ENCODE assay signal across 8 mouse cellular contexts in genomic region chr17:31728968-31729501, GRCm38 (mm10). TPM values are rescaled to one million over a fixed set of nuclear protein-coding genes. Genes with fewer than 3 reads are reported as not detected.
DNase-seq lines count a peak whose midpoint lies in the region; ATAC-seq and TF ChIP-seq lines count a peak whose summit lies in the region.

No protein-coding gene starts in this region.

- peaks cover 14 to 41% of the 10 kb centered on the region in 2 experiments for H3K4me1 ChIP-seq in CH12.LX (ENCODE audit: control insufficient read depth in 1 of 2, insufficient read depth in 2 of 2)
- H3K4me1 ChIP-seq in embryonic facial prominence, embryonic 11.5 days (ENCODE audit: control insufficient read depth, insufficient read depth, low read length), result no peaks in the 10 kb centered on the region; the same call in 1 of the 2 replicates
- no peaks in the 10 kb centered on the region; the same call in 1 of the 2 replicates for H3K4me1 ChIP-seq in hindbrain, embryonic 14.5 days (replicated peaks; ENCODE audit: control insufficient read depth, insufficient read depth, low read length)
- peaks cover 41% of the 10 kb centered on the region for H3K4me1 ChIP-seq in limb, embryonic 15.5 days
- H3K4me1 ChIP-seq in stomach, embryonic 14.5 days (ENCODE audit: control insufficient read depth, insufficient read depth, low read length), result peaks cover 17% of the 10 kb centered on the region; the same call in 1 of the 2 replicates

- TF ChIP-seq RAD21 in CH12.LX (IDR thresholded peaks at IDR 0.05; ENCODE audit: low read depth, low read length), result peak; percentile 66

- peak; percentile 36 for DNase-seq in gastrocnemius, adult 18-20 months (ENCODE audit: low spot score)
- no peak for DNase-seq in gastrocnemius, postnatal 25 days
- no peak for DNase-seq in CH12.LX (ENCODE audit: extremely low read depth)
- peak; percentile 54 for DNase-seq in embryonic facial prominence, embryonic 11.5 days (ENCODE audit: low spot score)
- DNase-seq in hindbrain, embryonic 14.5 days (ENCODE audit: low spot score), result peak; percentile 55
- DNase-seq in right cerebral cortex, postnatal 4 days, result no peak

- no peak for TF ChIP-seq POLR2A in CH12.LX (IDR thresholded peaks at IDR 0.05; ENCODE audit: low read depth, low read length)

- 70% methylated on average over 7 of the region's 7 CpGs for WGBS in embryonic facial prominence, embryonic 11.5 days
- 68% methylated on average over 7 of the region's 7 CpGs for WGBS in hindbrain, embryonic 14.5 days
- WGBS in limb, embryonic 15.5 days, result 69% methylated on average over 7 of the region's 7 CpGs
- 67% methylated on average over 7 of the region's 7 CpGs for WGBS in stomach, embryonic 14.5 days

- no peak overlapping the region for H3K4me3 ChIP-seq in CH12.LX (replicated peaks in 1 of 3; ENCODE audit: low read depth in 2 of 3, low read length in 2 of 3, poor library complexity in 1 of 3)
- no peak overlapping the region for H3K4me3 ChIP-seq in embryonic facial prominence, embryonic 11.5 days (ENCODE audit: low read depth, low read length)
- no peak overlapping the region for H3K4me3 ChIP-seq in hindbrain, embryonic 14.5 days (replicated peaks; ENCODE audit: low read length)
- H3K4me3 ChIP-seq in limb, embryonic 15.5 days, result no peak overlapping the region
- H3K4me3 ChIP-seq in stomach, embryonic 14.5 days (ENCODE audit: low read depth, low read length), result no peak overlapping the region

- H3K27me3 ChIP-seq in CH12.LX (replicated peaks), result no peaks in the 10 kb centered on the region
- H3K27me3 ChIP-seq in embryonic facial prominence, embryonic 11.5 days (ENCODE audit: control insufficient read depth, insufficient read depth, low read length), result no peaks in the 10 kb centered on the region
- H3K27me3 ChIP-seq in hindbrain, embryonic 14.5 days (ENCODE audit: control insufficient read depth, insufficient read depth, low read length), result no peaks in the 10 kb centered on the region
- H3K27me3 ChIP-seq in limb, embryonic 15.5 days, result no peaks in the 10 kb centered on the region
- H3K27me3 ChIP-seq in stomach, embryonic 14.5 days (ENCODE audit: control insufficient read depth, insufficient read depth, low read length), result no peaks in the 10 kb centered on the region

- ATAC-seq in embryonic facial prominence, embryonic 11.5 days (replicated peaks; ENCODE audit: insufficient number of reproducible peaks, low FRiP score, low TSS enrichment, low read depth), result no peak
- peak; percentile 34; the same call in 1 of the 2 replicates for ATAC-seq in hindbrain, embryonic 14.5 days (ENCODE audit: low FRiP score)
- ATAC-seq in limb, embryonic 15.5 days (ENCODE audit: insufficient number of reproducible peaks, low FRiP score, low TSS enrichment, low read depth), result peak; percentile 20
- ATAC-seq in stomach, embryonic 14.5 days (ENCODE audit: insufficient number of reproducible peaks, insufficient read depth, low FRiP score, low read depth), result peak; percentile 71

- no peak overlapping the region for H3K4me2 ChIP-seq in CH12.LX (ENCODE audit: insufficient read depth, low read depth, poor library complexity, severe bottlenecking)
- no peak overlapping the region for H3K4me2 ChIP-seq in embryonic facial prominence, embryonic 11.5 days (ENCODE audit: low read depth, low read length)
- H3K4me2 ChIP-seq in hindbrain, embryonic 14.5 days (replicated peaks), result no peak overlapping the region
- H3K4me2 ChIP-seq in limb, embryonic 15.5 days, result no peak overlapping the region
- H3K4me2 ChIP-seq in stomach, embryonic 14.5 days (replicated peaks; ENCODE audit: low read depth, low read length), result no peak overlapping the region

- peak in 1 of 2 experiments; percentile 60; a peak in 2 of 4 replicates for TF ChIP-seq CTCF in CH12.LX (conservative IDR thresholded peaks at IDR 0.05 in 1 of 2, IDR thresholded peaks at IDR 0.05 in 1 of 2; ENCODE audit: low read depth in 2 of 2, low read length in 2 of 2)

- H3K27ac ChIP-seq in CH12.LX (ENCODE audit: insufficient read depth, low read depth), result no peak overlapping the region
- no peak overlapping the region for H3K27ac ChIP-seq in embryonic facial prominence, embryonic 11.5 days (replicated peaks; ENCODE audit: low read depth, low read length)
- no peak overlapping the region for H3K27ac ChIP-seq in hindbrain, embryonic 14.5 days
- H3K27ac ChIP-seq in limb, embryonic 15.5 days, result peak overlapping the region; percentile 48; the same call in 1 of the 2 replicates
- H3K27ac ChIP-seq in stomach, embryonic 14.5 days (ENCODE audit: low read length), result no peak overlapping the region

- dilution Hi-C loops in CH12.LX (cut with MboI; ENCODE audit: extremely low pct_ligation_motif_present, extremely low pct_unique_long_range_greater_than_20kb, low sequenced_read_pairs), result no loop called here

- TF ChIP-seq EP300 in CH12.LX (IDR thresholded peaks at IDR 0.05; ENCODE audit: low read length), result no peak

- peaks cover 2% of the 10 kb centered on the region for H3K9me3 ChIP-seq in CH12.LX (replicated peaks; ENCODE audit: low read length)
- H3K9me3 ChIP-seq in embryonic facial prominence, embryonic 11.5 days (replicated peaks; ENCODE audit: control insufficient read depth, low read length), result no peaks in the 10 kb centered on the region
- H3K9me3 ChIP-seq in hindbrain, embryonic 14.5 days (ENCODE audit: control insufficient read depth, low read length), result no peaks in the 10 kb centered on the region
- H3K9me3 ChIP-seq in limb, embryonic 15.5 days, result no peaks in the 10 kb centered on the region
- H3K9me3 ChIP-seq in stomach, embryonic 14.5 days (ENCODE audit: control insufficient read depth, low read depth, low read length), result no peaks in the 10 kb centered on the region

- no peaks in the 10 kb centered on the region for H3K36me3 ChIP-seq in CH12.LX (replicated peaks in 1 of 2; ENCODE audit: control insufficient read depth in 1 of 2, insufficient read depth in 1 of 2, low read length in 1 of 2)
- H3K36me3 ChIP-seq in embryonic facial prominence, embryonic 11.5 days (replicated peaks; ENCODE audit: control insufficient read depth, insufficient read depth, low read depth, low read length), result no peaks in the 10 kb centered on the region
- H3K36me3 ChIP-seq in hindbrain, embryonic 14.5 days (replicated peaks; ENCODE audit: control insufficient read depth, insufficient read depth), result no peaks in the 10 kb centered on the region
- H3K36me3 ChIP-seq in limb, embryonic 15.5 days, result no peaks in the 10 kb centered on the region
- no peaks in the 10 kb centered on the region for H3K36me3 ChIP-seq in stomach, embryonic 14.5 days (ENCODE audit: control insufficient read depth, insufficient read depth, low read length)

- no peak overlapping the region for H3K9ac ChIP-seq in CH12.LX (ENCODE audit: insufficient read depth, low read depth)
- H3K9ac ChIP-seq in embryonic facial prominence, embryonic 11.5 days (replicated peaks; ENCODE audit: low read length), result no peak overlapping the region
- H3K9ac ChIP-seq in hindbrain, embryonic 14.5 days, result no peak overlapping the region
- H3K9ac ChIP-seq in limb, embryonic 15.5 days, result no peak overlapping the region
- H3K9ac ChIP-seq in stomach, embryonic 14.5 days (replicated peaks; ENCODE audit: low read depth, low read length), result no peak overlapping the region

- in situ Hi-C loops in CH12.LX (cut with MboI; ENCODE audit: low pct_ligation_motif_present, low pct_unique_long_range_greater_than_20kb, low sequenced_read_pairs), result no loop called here

- H3K79me2 ChIP-seq in CH12.LX (replicated peaks; ENCODE audit: control insufficient read depth, extremely low read depth, insufficient read depth, poor library complexity, severe bottlenecking), result no peaks in the 10 kb centered on the region

TF ChIP-seq in CH12.LX, 34 proteins besides CTCF, POLR2A, EP300 and RAD21 (continues in another document):
- TF ChIP-seq TBP (conservative IDR thresholded peaks at IDR 0.05; ENCODE audit: low read depth, low read length), result no peak
- TF ChIP-seq RCOR1 (conservative IDR thresholded peaks at IDR 0.05; ENCODE audit: low read depth, low read length), result no peak
- no peak for TF ChIP-seq ELF1 (IDR thresholded peaks at IDR 0.05; ENCODE audit: low read depth, low read length)
- TF ChIP-seq ZKSCAN1 (IDR thresholded peaks at IDR 0.05; ENCODE audit: borderline replicate concordance, low read depth, low read length), result no peak
- no peak for TF ChIP-seq SIN3A (IDR thresholded peaks at IDR 0.05; ENCODE audit: low read length)
- no peak for TF ChIP-seq ZNF384 (IDR thresholded peaks at IDR 0.05; ENCODE audit: low read depth, low read length)
- TF ChIP-seq ZMIZ1 (IDR thresholded peaks at IDR 0.05; ENCODE audit: low read depth, low read length), result no peak
- no peak for TF ChIP-seq NRF1 (IDR thresholded peaks at IDR 0.05; ENCODE audit: low read depth, low read length)
- TF ChIP-seq BHLHE40 (IDR thresholded peaks at IDR 0.05; ENCODE audit: low read depth, low read length), result no peak; the same call in 1 of the 2 replicates
- TF ChIP-seq KAT2A (IDR thresholded peaks at IDR 0.05; ENCODE audit: insufficient replicate concordance, low read length), result no peak
- no peak for TF ChIP-seq IRF4 (IDR thresholded peaks at IDR 0.05; ENCODE audit: low read depth, low read length)
- TF ChIP-seq GABPA (IDR thresholded peaks at IDR 0.05; ENCODE audit: insufficient replicate concordance, low read depth, low read length), result no peak
- TF ChIP-seq ZC3H11A (IDR thresholded peaks at IDR 0.05; ENCODE audit: low read depth, low read length), result peak; percentile 29; the same call in 1 of the 2 replicates
- TF ChIP-seq JUND (conservative IDR thresholded peaks at IDR 0.05; ENCODE audit: low read depth, low read length), result no peak
- TF ChIP-seq MAZ (IDR thresholded peaks at IDR 0.05; ENCODE audit: low read depth, low read length), result no peak
- TF ChIP-seq MXI1 (IDR thresholded peaks at IDR 0.05; ENCODE audit: low read depth, low read length), result peak; percentile 67; the same call in 1 of the 2 replicates
- no peak for TF ChIP-seq MYC (IDR thresholded peaks at IDR 0.05; ENCODE audit: low read depth, low read length)
- no peak for TF ChIP-seq MAX (IDR thresholded peaks at IDR 0.05; ENCODE audit: low read length)
- TF ChIP-seq TCF12 (IDR thresholded peaks at IDR 0.05; ENCODE audit: low read depth, low read length), result no peak
- TF ChIP-seq POLR2AphosphoS2 (IDR thresholded peaks at IDR 0.05; ENCODE audit: low read depth, low read length), result no peak

RNA-seq across cellular contexts. Expression of gene Cryaa, which starts 51.4 kb away (rescaled TPM):
- total RNA-seq in gastrocnemius, adult 18-20 months (2021), result not detected
- total RNA-seq in gastrocnemius, postnatal 25 days (2021), result not detected
- total RNA-seq in CH12.LX (2012; rRNA removed), result 0.17 and 0.51 TPM in 2 replicates
- not detected in 2 replicates for total RNA-seq in CH12.LX (2014; rRNA removed)
- polyA plus RNA-seq in CH12.LX (2012; ENCODE audit: insufficient read length, low read depth), result not detected in 2 replicates
- 20.9 and 184 TPM in 2 replicates for polyA plus RNA-seq in embryonic facial prominence, embryonic 11.5 days (2014; fragmentation: Nextera tagmentation; extraction: Ambion mirVana)
- 0.20 and 0.30 TPM in 2 replicates for polyA plus RNA-seq in hindbrain, embryonic 14.5 days (2014; fragmentation: Nextera tagmentation; extraction: Ambion mirVana)
- 0.77 and 1.1 TPM in 2 replicates for polyA plus RNA-seq in limb, embryonic 15.5 days (2015; fragmentation: Nextera tagmentation; extraction: Ambion mirVana)
- polyA plus RNA-seq in stomach, embryonic 14.5 days (2014; fragmentation: Nextera tagmentation; extraction: Ambion mirVana), result not detected in 2 replicates

Comparison
In these comparisons a context has a peak if more than half of its experiments do, and no peak if none do; other contexts are left out.
1. DNase-seq: peak in gastrocnemius, adult 18-20 months (single experiment), embryonic facial prominence, embryonic 11.5 days (single experiment) and hindbrain, embryonic 14.5 days (single experiment); none in gastrocnemius, postnatal 25 days (single experiment), CH12.LX (single experiment) and right cerebral cortex, postnatal 4 days (single experiment).
2. RNA of gene Cryaa, which starts 51.4 kb away (polyA plus RNA-seq): 20.9 to 184 TPM in embryonic facial prominence, embryonic 11.5 days; 0.77 to 1.1 TPM in limb, embryonic 15.5 days, 0.20 to 0.30 TPM in hindbrain, embryonic 14.5 days, not detected in stomach, embryonic 14.5 days and not detected in CH12.LX; every median in the first group is over 10 times any median in the second.